Comparison of ENCODE assay signal across 9 mouse cellular contexts in the genomic region with DNA sequence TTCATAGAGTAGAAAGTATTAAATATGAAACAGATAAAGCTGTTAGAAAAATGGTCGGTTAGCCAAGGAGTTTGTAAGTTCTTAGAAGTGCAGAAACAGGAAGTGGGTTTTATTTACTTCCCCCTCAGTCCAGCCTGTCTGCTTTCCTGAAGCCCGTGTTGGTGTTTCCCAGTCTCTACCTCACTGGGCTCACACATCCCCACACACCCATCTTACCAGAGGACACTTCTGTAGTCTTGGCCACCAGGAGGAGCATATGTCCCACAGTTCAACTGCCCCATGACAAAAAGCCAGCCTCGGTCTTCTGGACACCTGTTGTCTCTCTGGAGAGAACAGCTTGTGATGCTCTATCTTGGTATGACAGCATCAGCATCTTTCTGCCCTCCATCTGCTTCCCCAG. TPM values are rescaled to one million over a fixed set of nuclear protein-coding genes. Genes with fewer than 3 reads are reported as not detected.
DNase-seq lines count a peak whose midpoint lies in the region; ATAC-seq and TF ChIP-seq lines count a peak whose summit lies in the region.
"Had no signal": no experiment of that assay in that cellular context is flagged by ENCODE, and none has a peak within 500 bp of the region (broad histone marks: within the 10 kb centered on the region; RNA-seq: fewer than 3 reads in every experiment).

No protein-coding gene starts in this region.

- TF ChIP-seq CTCF in forebrain, postnatal 0 days (IDR thresholded peaks at IDR 0.05; ENCODE audit: low read depth), result peak; percentile 23; the same call in 1 of the 2 replicates
- TF ChIP-seq CTCF in spleen, adult 2 months (IDR thresholded peaks at IDR 0.05; ENCODE audit: extremely low read depth, insufficient read depth, insufficient read length, insufficient replicate concordance), result no peak
- TF ChIP-seq CTCF in gastrocnemius, adult 2 months (IDR thresholded peaks at IDR 0.05), result no peak

- WGBS in forebrain, postnatal 0 days, result 25% methylated on average over 3 of the region's 3 CpGs
- 25% methylated on average over 3 of the region's 3 CpGs for WGBS in forebrain, embryonic 12.5 days
- 2% methylated on average over 3 of the region's 3 CpGs for WGBS in spleen, adult 2 months

- H3K27ac ChIP-seq in forebrain, postnatal 0 days (ENCODE audit: low read depth, low read length), result no peak overlapping the region
- H3K27ac ChIP-seq in forebrain, embryonic 12.5 days, result no peak overlapping the region
- no peak overlapping the region for H3K27ac ChIP-seq in spleen, adult 2 months (ENCODE audit: insufficient read depth, low read length)
- H3K27ac ChIP-seq in gastrocnemius, adult 2 months, result no peak overlapping the region

- H3K4me1 ChIP-seq in forebrain, postnatal 0 days (ENCODE audit: insufficient read depth), result no peaks in the 10 kb centered on the region
- peaks cover 11% of the 10 kb centered on the region; the same call in 1 of the 2 replicates for H3K4me1 ChIP-seq in forebrain, embryonic 12.5 days
- peaks cover 4% of the 10 kb centered on the region; the same call in 1 of the 2 replicates for H3K4me1 ChIP-seq in spleen, adult 2 months (ENCODE audit: control insufficient read depth, insufficient read depth, insufficient read length)

- intact Hi-C loops in gastrocnemius, adult 2 months (cut with DNase I), result no loop called here

- DNase-seq in forebrain, postnatal 0 days, result no peak
- DNase-seq in spleen, adult 2 months (ENCODE audit: low read depth in 1 of 2, low spot score in 2 of 2), result peak; percentile 14 to 26
- DNase-seq in spleen, postnatal 14 days (ENCODE audit: low spot score in 2 of 2), result no peak
- no peak for DNase-seq in urinary bladder, postnatal 10 days (ENCODE audit: low spot score)
- DNase-seq in gastrocnemius, adult 2 months, result no peak
- DNase-seq: kidney, adult 18-20 months had no signal

- no peak overlapping the region for H3K4me3 ChIP-seq in forebrain, postnatal 0 days (ENCODE audit: low read depth, low read length)
- H3K4me3 ChIP-seq in forebrain, embryonic 12.5 days (replicated peaks), result no peak overlapping the region
- H3K4me3 ChIP-seq in spleen, adult 2 months (ENCODE audit: extremely low read depth, insufficient read depth, insufficient read length), result no peak overlapping the region
- H3K4me3 ChIP-seq in gastrocnemius, adult 2 months, result no peak overlapping the region

- no peak overlapping the region for H3K9ac ChIP-seq in forebrain, postnatal 0 days
- H3K9ac ChIP-seq in forebrain, embryonic 12.5 days, result no peak overlapping the region

- ATAC-seq in forebrain, postnatal 0 days, result no peak
- no peak for ATAC-seq in forebrain, embryonic 12.5 days (ENCODE audit: low FRiP score)
- ATAC-seq in hematopoietic stem cell, adult 5-6 weeks (replicated peaks in 1 of 2; ENCODE audit: insufficient read depth in 1 of 2, low FRiP score in 2 of 2, low TSS enrichment in 1 of 2, low read depth in 1 of 2, poor library complexity in 2 of 2, severe bottlenecking in 2 of 2), result peak; percentile 55 to 80
- ATAC-seq in activated CD4-positive, CD25-positive, alpha-beta regulatory T cell, adult 4 months, result no peak

- no peaks in the 10 kb centered on the region for H3K9me3 ChIP-seq in forebrain, postnatal 0 days (ENCODE audit: low read length)
- no peaks in the 10 kb centered on the region for H3K9me3 ChIP-seq in forebrain, embryonic 12.5 days

- H3K36me3 ChIP-seq in forebrain, postnatal 0 days (ENCODE audit: insufficient read depth), result no peaks in the 10 kb centered on the region
- H3K36me3 ChIP-seq in forebrain, embryonic 12.5 days (replicated peaks), result no peaks in the 10 kb centered on the region
- no peaks in the 10 kb centered on the region for H3K36me3 ChIP-seq in spleen, adult 2 months (ENCODE audit: control insufficient read depth, insufficient read depth, low read length)

- no peak overlapping the region for H3K4me2 ChIP-seq in forebrain, postnatal 0 days (ENCODE audit: low read depth)
- H3K4me2 ChIP-seq in forebrain, embryonic 12.5 days, result no peak overlapping the region

- no peak for TF ChIP-seq POLR2A in spleen, adult 2 months (IDR thresholded peaks at IDR 0.05; ENCODE audit: low read depth, low read length)

- H3K27me3 ChIP-seq in forebrain, postnatal 0 days (ENCODE audit: insufficient read depth, low read length), result no peaks in the 10 kb centered on the region
- peaks cover 46% of the 10 kb centered on the region for H3K27me3 ChIP-seq in forebrain, embryonic 12.5 days
- H3K27me3 ChIP-seq in spleen, adult 2 months (ENCODE audit: control insufficient read depth, insufficient read depth, low read length), result no peaks in the 10 kb centered on the region; the same call in 1 of the 2 replicates

RNA-seq across cellular contexts. Expression of a gene that starts 49.0 kb away (rescaled TPM):
- 45.0 and 53.0 TPM in 2 replicates for total RNA-seq in forebrain, postnatal 0 days (2014; rRNA removed)
- 30.9 and 34.0 TPM in 2 replicates for polyA plus RNA-seq in forebrain, postnatal 0 days (2015; fragmentation: Nextera tagmentation; extraction: Ambion mirVana)
- 17.7 and 20.3 TPM in 2 replicates for polyA plus RNA-seq in forebrain, embryonic 12.5 days (2016; fragmentation: Nextera tagmentation; extraction: Ambion mirVana)
- polyA plus RNA-seq in spleen, adult 2 months (2012; rRNA removed), result 119 and 142 TPM in 2 replicates
- total RNA-seq in hematopoietic stem cell, adult 5-6 weeks (2017), result 31.1 and 33.3 TPM in 2 replicates
- total RNA-seq in gastrocnemius, adult 2 months (2021), result 100 to 1,000 TPM; 173 to 184 TPM
- polyA plus RNA-seq in activated CD4-positive, CD25-positive, alpha-beta regulatory T cell, adult 4 months (2017; shearing (Covaris generic)), result 10 to 100 TPM; 24.3 to 24.5 TPM

Comparison
In these comparisons a context has a peak if more than half of its experiments do, and no peak if none do; other contexts are left out.
1. DNase-seq: peak in spleen, adult 2 months (2 of 2); none in forebrain, postnatal 0 days (single experiment), spleen, postnatal 14 days (0 of 2), urinary bladder, postnatal 10 days (single experiment) and gastrocnemius, adult 2 months (single experiment).
2. ATAC-seq: peak in hematopoietic stem cell, adult 5-6 weeks (2 of 2); none in forebrain, postnatal 0 days (single experiment), forebrain, embryonic 12.5 days (single experiment) and activated CD4-positive, CD25-positive, alpha-beta regulatory T cell, adult 4 months (single experiment).